ENCODE assay signal across 8 mouse cellular contexts in genomic region chr7:25754738-25755467, GRCm38 (mm10). TPM values are rescaled to one million over a fixed set of nuclear protein-coding genes. Genes with fewer than 3 reads are reported as not detected.
DNase-seq lines count a peak whose midpoint lies in the region; ATAC-seq and TF ChIP-seq lines count a peak whose summit lies in the region.

Hnrnpul1 (minus strand) TSS chr7:25754757.

- H3K27ac ChIP-seq in heart, embryonic 11.5 days (ENCODE audit: low read depth, low read length), result peak within 1 kb of the TSS; percentile 90
- peak within 1 kb of the TSS; percentile 98 for H3K27ac ChIP-seq in kidney, embryonic 16.5 days (ENCODE audit: low read length)
- H3K27ac ChIP-seq in liver, adult 2 months (replicated peaks; ENCODE audit: insufficient read depth, low read depth, low read length), result peak within 1 kb of the TSS; percentile 92

- peak; percentile 94 for ATAC-seq in heart, embryonic 11.5 days (replicated peaks; ENCODE audit: insufficient number of reproducible peaks, low FRiP score, low TSS enrichment)
- ATAC-seq in kidney, embryonic 16.5 days (ENCODE audit: low FRiP score, low TSS enrichment), result peak; percentile 94

- no peak for TF ChIP-seq CTCF in C2C12 (IDR thresholded peaks at IDR 0.05; ENCODE audit: control insufficient read depth, insufficient read depth, insufficient read length)
- TF ChIP-seq CTCF in brain, embryonic 14.5 days (IDR thresholded peaks at IDR 0.05; ENCODE audit: borderline replicate concordance, extremely low read depth, insufficient read depth, insufficient read length), result peak; percentile 39; the same call in 1 of the 2 replicates
- peak; percentile 51 for TF ChIP-seq CTCF in liver, adult 2 months (IDR thresholded peaks at IDR 0.05; ENCODE audit: low read depth, low read length)

- TF ChIP-seq POLR2A in brain, embryonic 14.5 days (IDR thresholded peaks at IDR 0.05; ENCODE audit: borderline replicate concordance, extremely low read depth, insufficient read depth, insufficient read length, poor library complexity, severe bottlenecking), result no peak
- TF ChIP-seq POLR2A in liver, adult 2 months (IDR thresholded peaks at IDR 0.05; ENCODE audit: extremely low read depth, insufficient read depth, low read length), result no peak
- TF ChIP-seq POLR2A in myocyte (IDR thresholded peaks at IDR 0.05; ENCODE audit: insufficient read length, low read depth), result peak; percentile 36

- peak within 1 kb of the TSS; percentile 96 for H3K9ac ChIP-seq in heart, embryonic 11.5 days (ENCODE audit: low read depth, low read length)
- H3K9ac ChIP-seq in kidney, embryonic 16.5 days (replicated peaks; ENCODE audit: low read length), result peak within 1 kb of the TSS; percentile 90
- H3K9ac ChIP-seq in liver, adult 2 months (ENCODE audit: low read depth, low read length), result peak within 1 kb of the TSS; percentile 96

- H3K36me3 ChIP-seq in C2C12 (ENCODE audit: control insufficient read depth, insufficient read depth) (peaks cover 50% of the 10 kb centered on the region), myocyte (ENCODE audit: control insufficient read depth, insufficient read depth) (peaks cover 22% of the 10 kb centered on the region)
- peaks cover 37% of the 10 kb centered on the region for H3K36me3 ChIP-seq in erythroblast, embryonic 14.5 days (ENCODE audit: control insufficient read depth)
- peaks cover 9% of the 10 kb centered on the region for H3K36me3 ChIP-seq in heart, embryonic 11.5 days (ENCODE audit: control insufficient read depth, insufficient read depth, low read length)
- peaks cover 17% of the 10 kb centered on the region for H3K36me3 ChIP-seq in kidney, embryonic 16.5 days (ENCODE audit: insufficient read depth, low read length)
- peaks cover 12% of the 10 kb centered on the region for H3K36me3 ChIP-seq in liver, adult 2 months (ENCODE audit: control insufficient read depth, insufficient read depth, low read length)
- H3K36me3 ChIP-seq in splenic B cell, adult 2 months (ENCODE audit: control insufficient read depth, insufficient read depth, low read length, poor library complexity, severe bottlenecking), result peaks cover 2% of the 10 kb centered on the region; the same call in 1 of the 2 replicates

- H3K4me2 ChIP-seq in heart, embryonic 11.5 days, result peak within 1 kb of the TSS; percentile 95
- H3K4me2 ChIP-seq in kidney, embryonic 16.5 days (replicated peaks; ENCODE audit: low read depth, low read length), result peak within 1 kb of the TSS; percentile 89
- H3K4me2 ChIP-seq in myocyte (ENCODE audit: low read depth), result peak within 1 kb of the TSS; percentile 100

- peak; percentile 99 for DNase-seq in brain, embryonic 14.5 days (ENCODE audit: low read depth)
- DNase-seq in liver, adult 2 months (ENCODE audit: extremely low read depth, low read depth, low spot score), result peak; percentile 96
- peak; percentile 99 for DNase-seq in splenic B cell, adult 2 months (ENCODE audit: low read depth, low spot score)

- H3K4me3 ChIP-seq in C2C12 (ENCODE audit: insufficient read depth, poor library complexity, severe bottlenecking), result peak within 1 kb of the TSS; percentile 83
- peak within 1 kb of the TSS; percentile 100 for H3K4me3 ChIP-seq in erythroblast, embryonic 14.5 days (replicated peaks)
- H3K4me3 ChIP-seq in heart, embryonic 11.5 days (ENCODE audit: low read depth, low read length), result peak within 1 kb of the TSS; percentile 93
- peak within 1 kb of the TSS; percentile 75 for H3K4me3 ChIP-seq in kidney, embryonic 16.5 days (ENCODE audit: low read length)
- H3K4me3 ChIP-seq in liver, adult 2 months (ENCODE audit: insufficient read depth, low read depth, low read length), result peak within 1 kb of the TSS; percentile 86
- peak within 1 kb of the TSS; percentile 95 for H3K4me3 ChIP-seq in myocyte

- peaks cover 45% of the 10 kb centered on the region for H3K79me2 ChIP-seq in C2C12 (ENCODE audit: control insufficient read depth, insufficient read depth)
- peaks cover 19% of the 10 kb centered on the region for H3K79me2 ChIP-seq in liver, adult 2 months (ENCODE audit: control insufficient read depth, insufficient read depth, low read length)
- H3K79me2 ChIP-seq in myocyte (ENCODE audit: control insufficient read depth, insufficient read depth), result peaks cover 41% of the 10 kb centered on the region

- peaks cover 40% of the 10 kb centered on the region for H3K79me3 ChIP-seq in C2C12 (ENCODE audit: low read depth)

- under 1% methylated on average over 55 of the region's 55 CpGs for WGBS in heart, embryonic 11.5 days (ENCODE audit: insufficient replicate concordance)
- WGBS in kidney, embryonic 16.5 days, result under 1% methylated on average over 55 of the region's 55 CpGs
- WGBS in liver, adult 2 months, result under 1% methylated on average over 54 of the region's 55 CpGs

- no peaks in the 10 kb centered on the region for H3K9me3 ChIP-seq in erythroblast, embryonic 14.5 days (ENCODE audit: control insufficient read depth, low read length)
- no peaks in the 10 kb centered on the region for H3K9me3 ChIP-seq in heart, embryonic 11.5 days (replicated peaks; ENCODE audit: control insufficient read depth, low read length)
- H3K9me3 ChIP-seq in kidney, embryonic 16.5 days (ENCODE audit: low read length), result no peaks in the 10 kb centered on the region

- peaks cover 43% of the 10 kb centered on the region for H3K4me1 ChIP-seq in erythroblast, embryonic 14.5 days (ENCODE audit: control insufficient read depth)
- peaks cover 16% of the 10 kb centered on the region for H3K4me1 ChIP-seq in heart, embryonic 11.5 days (ENCODE audit: control insufficient read depth, insufficient read depth, low read length)
- peaks cover 17% of the 10 kb centered on the region for H3K4me1 ChIP-seq in kidney, embryonic 16.5 days (ENCODE audit: insufficient read depth, low read length)
- peaks cover 10% of the 10 kb centered on the region for H3K4me1 ChIP-seq in liver, adult 2 months (ENCODE audit: control insufficient read depth, insufficient read depth, low read length)

- H3K27me3 ChIP-seq in C2C12 (ENCODE audit: control insufficient read depth, insufficient read depth, insufficient read length) (no peaks in the 10 kb centered on the region), myocyte (ENCODE audit: control insufficient read depth, insufficient read depth, insufficient read length) (no peaks in the 10 kb centered on the region)
- peaks cover 8% of the 10 kb centered on the region for H3K27me3 ChIP-seq in erythroblast, embryonic 14.5 days (ENCODE audit: control insufficient read depth)
- no peaks in the 10 kb centered on the region for H3K27me3 ChIP-seq in heart, embryonic 11.5 days (ENCODE audit: control insufficient read depth, insufficient read depth, low read length)
- no peaks in the 10 kb centered on the region for H3K27me3 ChIP-seq in kidney, embryonic 16.5 days (ENCODE audit: insufficient read depth, low read length)
- H3K27me3 ChIP-seq in liver, adult 2 months (ENCODE audit: control insufficient read depth, insufficient read depth, low read length), result no peaks in the 10 kb centered on the region
- no peaks in the 10 kb centered on the region for H3K27me3 ChIP-seq in splenic B cell, adult 2 months (ENCODE audit: control insufficient read depth, insufficient read depth, low read length, poor library complexity, severe bottlenecking)

- H3ac ChIP-seq in C2C12 (ENCODE audit: control insufficient read depth, insufficient read length, low read depth), result peak within 1 kb of the TSS; percentile 91
- peak within 1 kb of the TSS; percentile 72 for H3ac ChIP-seq in myocyte (ENCODE audit: control insufficient read depth, insufficient read length)

TF ChIP-seq in C2C12, 6 proteins besides CTCF, POLR2A, EP300 and RAD21:
- peak; percentile 15 for TF ChIP-seq MAX (IDR thresholded peaks at IDR 0.05)
- TF ChIP-seq CEBPB (IDR thresholded peaks at IDR 0.05; ENCODE audit: low read depth), result no peak
TF ChIP-seq in C2C12: peak in this region for 1.

TF ChIP-seq in myocyte, 11 proteins besides CTCF, POLR2A, EP300 and RAD21:
- TF ChIP-seq E2F4 (IDR thresholded peaks at IDR 0.05; ENCODE audit: insufficient read depth) (peak; percentile 76), POLR2AphosphoS2 (IDR thresholded peaks at IDR 0.05; ENCODE audit: insufficient read length, low read depth) (peak; percentile 20), MYOG (IDR thresholded peaks at IDR 0.05; ENCODE audit: control insufficient read depth in 1 of 3, insufficient read depth in 1 of 3, insufficient read length in 2 of 3, low read depth in 2 of 3) (no peak)

RNA-seq across cellular contexts. Expression of gene Hnrnpul1, which starts in this region (rescaled TPM):
- polyA plus RNA-seq in C2C12 (2012; fragmentation: generic; extraction: Trizol) (84.0 TPM), myocyte (2012; fragmentation: generic; extraction: Trizol) (76.2 TPM)
- polyA plus RNA-seq in brain, embryonic 14.5 days (2012; rRNA removed), result 34.7 and 70.2 TPM in 2 replicates
- polyA plus RNA-seq in erythroblast, embryonic 14.5 days (2012), result 32.8 and 36.7 TPM in 2 replicates
- polyA plus RNA-seq in heart, embryonic 11.5 days (2014; fragmentation: Nextera tagmentation; extraction: Ambion mirVana), result 47.7 and 53.3 TPM in 2 replicates
- polyA plus RNA-seq in kidney, embryonic 16.5 days (2015; fragmentation: Nextera tagmentation; extraction: Ambion mirVana), result 43.7 and 56.5 TPM in 2 replicates
- total RNA-seq in liver, adult 2 months (2014; rRNA removed), result 30.0 and 32.7 TPM in 2 replicates
- 21.7 and 23.3 TPM in 2 replicates for polyA plus RNA-seq in liver, adult 2 months (2012; rRNA removed)

Comparison
In these comparisons a context has a peak if more than half of its experiments do, and no peak if none do; other contexts are left out.
1. Peak in every context shown above with its lines: DNase-seq, ATAC-seq, H3K4me3 ChIP-seq and H3K27ac ChIP-seq.